Mouse (Mus musculus) heart, embryonic 14.5 days (tissue): Measurements from ENCODE around the gene Dcaf8. TPM values are rescaled to one million over a fixed set of nuclear protein-coding genes. Genes with fewer than 3 reads are reported as not detected.

Experiments used
- ATAC-seq: fragments of 200-750 bp; cut with Nextera tagmentation; 2 replicates; pipeline ENCODE4 v1.8.0; 2017; ENCODE audit warnings: low read depth, moderate TSS enrichment; ENCODE audit not compliant: insufficient number of reproducible peaks, insufficient read depth, low FRiP score
- H3K27ac ChIP-seq, 2 experiments: fragments of 200-500 bp in 1 of 2; fragments of 300-500 bp in 1 of 2; sonication (generic) in 1 of 2; replicated peaks in 1 of 2; 2 replicates each; pipeline ENCODE4 v1.5.1; 2012 to 2014; ENCODE audit warnings: low read depth in 2 of 2, low read length in 2 of 2, control low read depth in 1 of 2, mild to moderate bottlenecking in 1 of 2, mixed read lengths in 1 of 2; ENCODE audit not compliant: control insufficient read depth in 1 of 2, insufficient read depth in 1 of 2
- H3K27me3 ChIP-seq: fragments of 300-500 bp; sonication (generic); 2 replicates; pipeline ENCODE4 v1.6.1; 2014; ENCODE audit warnings: mild to moderate bottlenecking, low read length, control low read depth; ENCODE audit not compliant: control insufficient read depth, insufficient read depth
- H3K36me3 ChIP-seq: fragments of 300-500 bp; sonication (generic); 2 replicates; pipeline ENCODE4 v1.6.1; 2014; ENCODE audit warnings: mild to moderate bottlenecking, control low read depth, low read length, mixed read lengths; ENCODE audit not compliant: control insufficient read depth, insufficient read depth
- H3K4me1 ChIP-seq, 2 experiments: fragments of 200-500 bp in 1 of 2; fragments of 300-500 bp in 1 of 2; sonication (generic) in 1 of 2; 2 replicates each; pipeline ENCODE4 v1.6.1; 2012 to 2014; ENCODE audit warnings: low read length in 2 of 2, control low read depth in 1 of 2, mixed read lengths in 1 of 2; ENCODE audit not compliant: control insufficient read depth in 2 of 2, insufficient read depth in 2 of 2
- H3K4me2 ChIP-seq: fragments of 300-500 bp; sonication (generic); 2 replicates; pipeline ENCODE4 v1.6.1; 2014; ENCODE audit warnings: mild to moderate bottlenecking, low read length
- H3K4me3 ChIP-seq, 2 experiments: fragments of 200-500 bp in 1 of 2; fragments of 300-500 bp in 1 of 2; sonication (generic) in 1 of 2; 2 replicates each; pipeline ENCODE4 v1.5.1; 2012 to 2014; ENCODE audit warnings: low read length in 2 of 2, mild to moderate bottlenecking in 2 of 2, control low read depth in 1 of 2, low read depth in 1 of 2, moderate library complexity in 1 of 2; ENCODE audit not compliant: control insufficient read depth in 1 of 2, insufficient read depth in 1 of 2
- H3K9ac ChIP-seq: fragments of 300-500 bp; sonication (generic); 2 replicates; pipeline ENCODE4 v1.6.1; 2014; ENCODE audit warnings: mild to moderate bottlenecking, low read length
- H3K9me3 ChIP-seq: fragments of 300-500 bp; sonication (generic); 2 replicates; pipeline ENCODE4 v1.6.1; 2016; ENCODE audit warnings: low read length, control low read depth; ENCODE audit not compliant: control insufficient read depth
- WGBS: fragments of 180-500 bp; shearing (Covaris S2); extraction: QIAGEN DNeasy Blood & Tissue Kit; methylation state at CpG from one replicate; pipeline ENCODE4 v1.1.7; 2014; 5-methylcytosine and 5-hydroxymethylcytosine counted together
- polyA plus RNA-seq: library from polyadenylated mRNA; unstranded; fragments of >200 nt; fragmentation: Nextera tagmentation; extraction: Ambion mirVana; gene quantifications from 2 replicates; pipeline ENCODE4 v1.2.1, GENCODE M21; 2014

The Dcaf8 gene
- polyA plus RNA-seq, 1 experiment from 2014 or later, result 104 TPM

DNA sequence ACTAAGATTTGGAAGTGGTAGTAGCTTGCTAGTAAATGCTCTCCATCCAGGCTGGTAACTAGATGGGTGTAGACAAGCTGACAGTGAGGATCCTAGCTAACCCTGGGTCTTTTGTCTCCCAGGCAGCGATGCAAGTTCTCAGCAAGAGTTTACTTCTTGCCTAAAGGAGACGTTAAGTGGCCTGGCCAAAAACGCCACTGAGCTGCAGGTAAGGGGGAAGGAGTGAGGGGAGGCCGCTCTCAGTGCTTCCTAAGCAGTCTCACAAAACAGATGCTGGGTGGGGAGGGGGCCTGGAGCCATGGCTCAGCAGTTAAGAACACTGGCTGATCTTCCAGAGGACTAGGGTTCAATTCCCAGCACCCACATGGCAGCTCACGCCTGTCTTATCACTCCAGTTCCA, 18.1 kb upstream of the Dcaf8 start:
- Histone ChIP-seq H3K4me1 (peaks cover 4 to 6% of the 10 kb centered on the region in 2 experiments), H3K4me3 (no peak overlapping the region), H3K4me2 (no peak overlapping the region), H3K36me3 (peaks cover 64% of the 10 kb centered on the region), H3K27ac (no peak overlapping the region), H3K27me3 (no peaks in the 10 kb centered on the region), H3K9me3 (no peaks in the 10 kb centered on the region; the same call in 1 of the 2 replicates), H3K9ac (no peak overlapping the region)
- ATAC-seq, result no peak
- 90% methylated on average over 5 of the region's 5 CpGs for WGBS

DNA sequence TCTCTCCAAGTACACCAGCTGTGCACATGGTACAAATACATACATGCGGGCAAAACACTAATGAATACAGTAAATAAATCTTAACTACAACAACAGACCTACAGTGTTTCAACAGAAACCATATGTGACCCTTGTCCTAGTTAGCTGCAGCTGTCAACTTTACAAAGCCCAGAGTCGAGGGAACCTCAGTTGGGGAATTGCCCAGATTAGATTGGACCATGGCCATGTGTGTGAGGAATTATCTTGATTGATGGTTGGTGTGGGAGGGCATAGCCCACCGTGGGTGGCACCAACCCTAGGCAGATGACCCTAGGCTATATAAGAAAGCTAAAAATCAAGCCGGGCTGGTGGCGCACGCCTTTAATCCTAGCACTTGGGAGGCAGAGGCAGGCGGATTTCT, 15.6 kb upstream of the Dcaf8 start:
- ATAC-seq, result no peak
- H3K36me3 ChIP-seq, result peaks cover 80% of the 10 kb centered on the region
- H3K9me3 ChIP-seq, result no peaks in the 10 kb centered on the region; the same call in 1 of the 2 replicates
- no peak overlapping the region for H3K27ac ChIP-seq
- H3K4me1 ChIP-seq, result peaks cover 3 to 5% of the 10 kb centered on the region in 2 experiments
- no peak overlapping the region for H3K9ac ChIP-seq
- no peaks in the 10 kb centered on the region for H3K27me3 ChIP-seq
- WGBS, result 89% methylated on average over 7 of the region's 7 CpGs
- no peak overlapping the region for H3K4me2 ChIP-seq
- no peak overlapping the region for H3K4me3 ChIP-seq

DNA sequence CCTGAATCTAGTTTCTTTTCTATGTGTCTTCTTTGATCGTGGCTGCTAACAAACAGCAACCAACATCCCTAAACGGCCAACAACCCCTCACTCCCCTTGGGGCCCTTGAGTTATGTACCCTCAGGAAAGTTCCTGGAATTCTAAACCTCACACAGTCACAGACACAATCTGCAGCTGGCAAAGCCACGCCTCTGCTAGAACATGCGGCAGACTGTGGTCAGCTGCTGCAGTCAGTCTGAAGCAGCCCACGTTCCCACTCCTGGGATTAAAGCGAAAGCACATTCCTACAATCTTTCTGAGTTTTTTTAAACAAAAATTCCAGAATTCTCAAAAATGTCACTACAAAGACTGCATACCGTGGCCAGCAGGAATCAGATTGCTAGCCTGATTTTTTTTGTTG, 14.3 kb upstream of the Dcaf8 start:
- no peak for ATAC-seq
- Histone ChIP-seq H3K9ac (no peak overlapping the region), H3K36me3 (peaks cover 77% of the 10 kb centered on the region), H3K27ac (no peak overlapping the region), H3K4me1 (no peaks in the 10 kb centered on the region), H3K9me3 (no peaks in the 10 kb centered on the region; the same call in 1 of the 2 replicates), H3K4me2 (no peak overlapping the region), H3K4me3 (no peak overlapping the region), H3K27me3 (no peaks in the 10 kb centered on the region)
- WGBS, result 69% methylated on average over 7 of the region's 7 CpGs

DNA sequence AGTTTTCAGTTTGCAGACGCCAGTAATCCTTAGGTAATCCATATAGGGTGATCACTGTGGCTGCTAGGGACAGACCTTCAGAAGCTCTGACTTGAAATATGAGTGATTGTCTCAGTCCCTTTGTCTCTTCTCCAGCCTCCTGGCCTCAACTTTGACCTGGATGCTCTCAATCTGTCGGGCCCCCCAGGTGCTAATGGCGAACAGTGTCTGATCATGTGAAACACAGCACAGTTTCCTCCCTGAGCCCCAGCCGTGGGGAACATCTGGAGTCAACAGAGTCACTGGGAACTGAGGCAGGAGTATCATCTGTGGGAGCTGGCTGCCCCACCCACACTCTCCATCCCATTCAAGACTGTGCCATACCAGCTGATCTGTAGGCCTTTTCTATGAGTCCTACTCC, 13.8 kb upstream of the Dcaf8 start:
- H3K4me3 ChIP-seq, result no peak overlapping the region
- no peaks in the 10 kb centered on the region; the same call in 1 of the 2 replicates for H3K9me3 ChIP-seq
- ATAC-seq, result no peak
- no peak overlapping the region for H3K9ac ChIP-seq
- no peaks in the 10 kb centered on the region for H3K4me1 ChIP-seq
- WGBS, result 88% methylated on average over 4 of the region's 4 CpGs
- H3K4me2 ChIP-seq, result no peak overlapping the region
- no peaks in the 10 kb centered on the region for H3K27me3 ChIP-seq
- H3K36me3 ChIP-seq, result peaks cover 72% of the 10 kb centered on the region
- no peak overlapping the region for H3K27ac ChIP-seq

DNA sequence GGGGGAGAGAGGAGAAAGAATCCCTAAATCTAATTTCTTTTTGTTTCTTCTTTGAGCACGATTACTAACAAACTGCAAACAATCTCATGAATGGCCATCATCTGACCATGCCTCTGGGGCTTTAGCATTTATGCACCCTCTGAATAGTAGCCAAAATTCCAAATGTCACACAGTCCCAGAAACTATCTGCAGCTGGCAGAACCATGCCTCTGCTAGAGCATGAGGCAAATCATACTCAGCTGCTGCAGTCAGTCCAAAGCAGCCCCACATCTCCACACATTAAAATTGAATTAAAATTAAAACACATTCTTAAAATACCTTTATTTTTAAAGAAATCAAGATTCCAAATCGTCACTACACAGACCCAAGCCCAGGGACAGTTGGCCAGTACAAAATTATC, 7.7 kb upstream of the Dcaf8 start:
- H3K4me3 ChIP-seq, result no peak overlapping the region
- 86% methylated on average over 2 of the region's 2 CpGs for WGBS
- ATAC-seq, result no peak
- H3K9ac ChIP-seq, result no peak overlapping the region
- no peaks in the 10 kb centered on the region for H3K4me1 ChIP-seq
- no peak overlapping the region for H3K4me2 ChIP-seq
- H3K27ac ChIP-seq, result no peak overlapping the region
- H3K9me3 ChIP-seq, result no peaks in the 10 kb centered on the region
- peaks cover 12% of the 10 kb centered on the region for H3K36me3 ChIP-seq
- H3K27me3 ChIP-seq, result no peaks in the 10 kb centered on the region

DNA sequence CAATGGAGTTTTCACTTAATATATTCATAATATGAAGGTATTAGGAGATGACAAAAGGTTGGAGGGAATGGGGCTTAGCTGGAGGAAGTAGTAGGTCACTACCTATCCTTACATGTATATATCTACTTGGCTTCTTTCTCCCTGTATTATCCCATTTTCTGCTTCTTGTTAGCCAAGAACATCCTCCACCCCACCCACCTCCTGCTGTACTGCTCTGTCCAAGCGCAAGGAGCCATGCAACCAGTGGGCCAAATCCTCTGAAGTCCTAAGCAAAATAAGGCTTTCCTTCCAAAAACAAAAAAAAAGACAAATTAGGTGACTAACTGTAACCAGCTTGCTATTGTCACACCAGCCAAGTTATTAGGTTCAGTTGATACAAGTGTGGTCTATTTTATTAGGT, 7.1 kb upstream of the Dcaf8 start:
- Histone ChIP-seq H3K9me3 (no peaks in the 10 kb centered on the region), H3K36me3 (peaks cover 6% of the 10 kb centered on the region), H3K4me2 (no peak overlapping the region), H3K27me3 (no peaks in the 10 kb centered on the region), H3K4me1 (no peaks in the 10 kb centered on the region), H3K27ac (no peak overlapping the region), H3K9ac (no peak overlapping the region), H3K4me3 (no peak overlapping the region)
- no peak for ATAC-seq
- 94% methylated on average over 1 of the region's 1 CpGs for WGBS

DNA sequence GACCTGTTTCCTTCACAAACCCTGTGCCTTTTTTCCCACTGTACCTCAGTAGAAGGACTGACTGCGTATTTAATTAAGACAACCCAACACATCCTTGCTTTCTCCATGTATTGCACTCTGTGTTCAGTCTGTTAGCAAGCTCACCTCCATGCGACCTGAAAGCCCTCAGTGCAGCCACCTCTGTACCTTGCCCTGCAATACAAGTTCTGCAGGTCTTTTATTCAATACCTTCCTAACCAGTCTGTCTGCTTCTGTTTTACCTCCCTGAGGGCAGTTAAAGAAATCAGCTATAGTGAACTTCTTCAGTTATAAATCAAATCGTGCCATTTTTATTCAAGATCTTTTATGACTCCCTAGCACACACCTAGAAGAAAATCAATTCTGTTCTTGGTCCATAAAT, 6.4 kb upstream of the Dcaf8 start:
- Histone ChIP-seq H3K4me2 (no peak overlapping the region), H3K4me1 (no peaks in the 10 kb centered on the region), H3K9ac (no peak overlapping the region), H3K27ac (no peak overlapping the region), H3K4me3 (no peak overlapping the region), H3K9me3 (no peaks in the 10 kb centered on the region), H3K27me3 (no peaks in the 10 kb centered on the region), H3K36me3 (no peaks in the 10 kb centered on the region)
- 81% methylated on average over 3 of the region's 3 CpGs for WGBS
- ATAC-seq, result no peak

DNA sequence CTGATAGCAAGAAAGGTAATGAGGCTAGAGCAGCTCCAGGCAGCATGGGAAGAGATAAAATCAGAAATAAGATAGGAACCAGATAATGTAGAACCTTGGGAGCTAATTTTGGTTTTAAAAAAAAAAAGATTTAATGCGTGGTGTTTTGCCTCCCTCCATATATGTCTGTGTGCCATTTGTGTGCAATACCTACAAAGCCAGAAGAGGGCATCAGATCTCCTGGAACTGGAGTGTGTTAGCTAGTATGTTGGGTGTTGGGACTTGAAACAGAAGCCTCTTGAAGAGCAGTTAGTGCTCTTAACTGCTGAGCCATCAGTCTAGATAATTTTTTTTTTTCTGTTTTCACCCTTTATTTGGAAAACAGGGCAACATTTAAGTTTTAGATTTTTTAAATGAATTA, 4.3 kb upstream of the Dcaf8 start:
- Histone ChIP-seq H3K4me1 (peaks cover 0 to 5% of the 10 kb centered on the region in 2 experiments; a peak in 1 of 4 replicates), H3K4me3 (no peak overlapping the region), H3K27me3 (no peaks in the 10 kb centered on the region), H3K9me3 (no peaks in the 10 kb centered on the region), H3K27ac (no peak overlapping the region), H3K4me2 (no peak overlapping the region), H3K9ac (no peak overlapping the region), H3K36me3 (no peaks in the 10 kb centered on the region)
- WGBS, result 14% methylated on average over 1 of the region's 1 CpGs
- no peak for ATAC-seq
